ENCODE assay signal across 16 mouse cellular contexts in the genomic region with DNA sequence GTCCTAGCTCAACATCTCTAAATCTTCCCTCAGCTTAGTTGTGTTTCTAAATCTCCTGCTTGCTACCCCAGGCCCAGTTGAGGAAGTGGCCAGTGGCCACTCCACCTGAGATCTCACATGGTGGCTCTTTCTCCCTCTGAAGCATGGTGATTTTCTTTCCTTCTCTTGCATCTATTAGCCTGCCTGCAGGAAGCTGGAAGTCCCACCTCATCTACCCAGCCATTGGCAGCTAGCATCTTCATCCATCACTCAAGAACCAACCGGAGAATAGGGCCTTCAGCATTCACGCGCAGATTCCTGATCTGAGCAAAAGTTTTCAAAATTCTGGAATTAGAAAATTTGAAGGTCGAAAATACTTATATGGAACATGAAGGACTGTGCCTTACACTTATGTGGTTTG.
DNase-seq lines count a peak whose midpoint lies in the region; ATAC-seq lines count a peak whose summit lies in the region.
"Had no signal": no experiment of that assay in that cellular context is flagged by ENCODE, and none has a peak within 500 bp of the region (broad histone marks: within the 10 kb centered on the region; RNA-seq: fewer than 3 reads in every experiment).

No protein-coding gene starts in this region.

- 91% methylated on average over 4 of the region's 4 CpGs for WGBS in heart, embryonic 13.5 days
- WGBS in embryonic facial prominence, embryonic 10.5 days, result 97% methylated on average over 4 of the region's 4 CpGs
- WGBS in embryonic facial prominence, embryonic 14.5 days, result 94% methylated on average over 4 of the region's 4 CpGs
- WGBS in limb, embryonic 15.5 days, result 99% methylated on average over 4 of the region's 4 CpGs

- no peaks in the 10 kb centered on the region for H3K9me3 ChIP-seq in heart, embryonic 13.5 days
- H3K9me3 ChIP-seq in embryonic facial prominence, embryonic 10.5 days, result no peaks in the 10 kb centered on the region
- no peaks in the 10 kb centered on the region for H3K9me3 ChIP-seq in embryonic facial prominence, embryonic 14.5 days (ENCODE audit: control insufficient read depth, low read length)
- no peaks in the 10 kb centered on the region for H3K9me3 ChIP-seq in limb, embryonic 15.5 days

- no peak for DNase-seq in heart, adult 9 months (ENCODE audit: low spot score in 2 of 2)
- DNase-seq in embryonic facial prominence, embryonic 10.5 days (ENCODE audit: low spot score), result no peak
- DNase-seq in embryonic facial prominence, embryonic 14.5 days (ENCODE audit: low spot score), result no peak
- no peak for DNase-seq in layer of hippocampus, adult 8-10 months (ENCODE audit: low spot score in 2 of 2)
- DNase-seq: adrenal gland, postnatal 10 days; cerebellum, adult 11 months; cerebellum, adult 8-10 months; cerebellum, postnatal 14 days; embryo, embryonic 11 days; gastrocnemius, postnatal 14 days; heart, postnatal 10 days had no signal

- no peaks in the 10 kb centered on the region for H3K36me3 ChIP-seq in heart, embryonic 13.5 days
- H3K36me3 ChIP-seq in embryonic facial prominence, embryonic 10.5 days (replicated peaks), result no peaks in the 10 kb centered on the region
- no peaks in the 10 kb centered on the region for H3K36me3 ChIP-seq in embryonic facial prominence, embryonic 14.5 days (ENCODE audit: control insufficient read depth, insufficient read depth, low read length)
- H3K36me3 ChIP-seq in limb, embryonic 15.5 days, result no peaks in the 10 kb centered on the region

- H3K27me3 ChIP-seq in heart, embryonic 13.5 days (replicated peaks), result no peaks in the 10 kb centered on the region
- no peaks in the 10 kb centered on the region for H3K27me3 ChIP-seq in embryonic facial prominence, embryonic 10.5 days (replicated peaks; ENCODE audit: low read depth, poor library complexity, severe bottlenecking)
- no peaks in the 10 kb centered on the region for H3K27me3 ChIP-seq in embryonic facial prominence, embryonic 14.5 days (replicated peaks; ENCODE audit: control insufficient read depth, insufficient read depth, low read length)
- H3K27me3 ChIP-seq in limb, embryonic 15.5 days, result no peaks in the 10 kb centered on the region

- H3K4me2 ChIP-seq in heart, embryonic 13.5 days, result no peak overlapping the region
- H3K4me2 ChIP-seq in embryonic facial prominence, embryonic 14.5 days (ENCODE audit: low read depth, low read length), result no peak overlapping the region
- no peak overlapping the region for H3K4me2 ChIP-seq in limb, embryonic 15.5 days
- H3K4me2 ChIP-seq: hindbrain, embryonic 14.5 days had no signal

- peaks cover 43% of the 10 kb centered on the region for H3K4me1 ChIP-seq in heart, embryonic 13.5 days
- peaks cover 46% of the 10 kb centered on the region for H3K4me1 ChIP-seq in embryonic facial prominence, embryonic 10.5 days
- H3K4me1 ChIP-seq in embryonic facial prominence, embryonic 14.5 days (ENCODE audit: control insufficient read depth, insufficient read depth, low read length), result peaks cover 40% of the 10 kb centered on the region
- H3K4me1 ChIP-seq in limb, embryonic 15.5 days, result peaks cover 49% of the 10 kb centered on the region

- no peak for ATAC-seq in heart, embryonic 13.5 days (ENCODE audit: extremely low read depth, insufficient number of reproducible peaks, low FRiP score, low TSS enrichment)
- ATAC-seq in embryonic facial prominence, embryonic 14.5 days (ENCODE audit: low read depth), result no peak
- ATAC-seq in limb, embryonic 15.5 days (ENCODE audit: insufficient number of reproducible peaks, low FRiP score, low TSS enrichment, low read depth), result no peak
- ATAC-seq in megakaryocyte-erythroid progenitor cell, adult 5-6 weeks (replicated peaks; ENCODE audit: low FRiP score, low TSS enrichment, poor library complexity, severe bottlenecking), result no peak
- ATAC-seq: forebrain, embryonic 16.5 days had no signal

- H3K27ac ChIP-seq in heart, embryonic 13.5 days (replicated peaks), result 0 out of 2 replicates have a peak overlapping the region, but pooled peaks have one; percentile 32
- peak overlapping the region; percentile 32 for H3K27ac ChIP-seq in embryonic facial prominence, embryonic 10.5 days (replicated peaks)
- H3K27ac ChIP-seq in embryonic facial prominence, embryonic 14.5 days (replicated peaks; ENCODE audit: low read depth, low read length), result peak overlapping the region; percentile 92; the same call in 1 of the 2 replicates
- H3K27ac ChIP-seq in limb, embryonic 15.5 days, result peak overlapping the region; percentile 9
- H3K27ac ChIP-seq: hindbrain, embryonic 14.5 days had no signal

- H3K4me3 ChIP-seq in heart, embryonic 13.5 days, result no peak overlapping the region
- H3K4me3 ChIP-seq in embryonic facial prominence, embryonic 10.5 days, result no peak overlapping the region
- H3K4me3 ChIP-seq in embryonic facial prominence, embryonic 14.5 days (ENCODE audit: low read depth, low read length), result no peak overlapping the region
- no peak overlapping the region for H3K4me3 ChIP-seq in limb, embryonic 15.5 days

- H3K9ac ChIP-seq in heart, embryonic 13.5 days, result no peak overlapping the region
- H3K9ac ChIP-seq in embryonic facial prominence, embryonic 14.5 days (ENCODE audit: low read depth, low read length), result no peak overlapping the region
- no peak overlapping the region for H3K9ac ChIP-seq in limb, embryonic 15.5 days
- H3K9ac ChIP-seq: hindbrain, embryonic 14.5 days had no signal

Comparison
In these comparisons a context has a peak if more than half of its experiments do, and no peak if none do; other contexts are left out.
1. H3K27ac ChIP-seq: peak in every context shown above with its lines; median percentile 92 in embryonic facial prominence, embryonic 14.5 days; 32 in heart, embryonic 13.5 days; 32 in embryonic facial prominence, embryonic 10.5 days; 9 in limb, embryonic 15.5 days.